Mouse (Mus musculus) mouse embryonic stem cell (cell line): ENCODE data around the gene Nsdhl.

Source experiments
- in situ Hi-C, 2 experiments: fragments of 300-500 bp; cut with MboI; formaldehyde crosslinking; loops; 1 replicate in 1 of 2; 3 replicates in 1 of 2; pipeline ENCODE4 v1.14.3; 2019 to 2020; ENCODE audit warnings: low sequenced_read_pairs in 2 of 2, low pct_unique_long_range_greater_than_20kb in 1 of 2, mixed read lengths in 1 of 2; ENCODE audit not compliant: unreplicated experiment in 1 of 2

Gene Nsdhl

GRCm38 (mm10) chrX:72990581-72990980 lies 72.2 kb downstream of the Nsdhl start:
- in situ Hi-C loops, result no loop called here

GRCm38 (mm10) chrX:72992291-72992919 lies 74.0 kb downstream of the Nsdhl start:
- in situ Hi-C loops, result no loop called here

GRCm38 (mm10) chrX:72995542-72995941 lies 77.2 kb downstream of the Nsdhl start:
- in situ Hi-C loops, result no loop called here

GRCm38 (mm10) chrX:73003110-73003509 lies 84.8 kb downstream of the Nsdhl start:
- in situ Hi-C loops, result loop anchor here (25.0 kb wide), 3 partner anchors 334 to 659 kb away; partner anchors contain the start of genes Gm45015 (in 1 of the 2), Pnck (in 1 of the 2), Slc6a8 (in 1 of the 2) and Trex2 (in 1 of the 2)

GRCm38 (mm10) chrX:73005678-73006077 lies 87.3 kb downstream of the Nsdhl start:
- in situ Hi-C loops, result loop anchor here (25.0 kb wide), 3 partner anchors 332 to 657 kb away; partner anchors contain the start of genes Gm45015 (in 1 of the 2), Pnck (in 1 of the 2), Slc6a8 (in 1 of the 2) and Trex2 (in 1 of the 2)

- in situ Hi-C loops, result loop anchor here (25.0 kb wide), 3 partner anchors 329 to 654 kb away; partner anchors contain the start of genes Gm45015 (in 1 of the 2), Pnck (in 1 of the 2), Slc6a8 (in 1 of the 2) and Trex2 (in 1 of the 2)
Observed at GRCm38 (mm10) chrX:73007597-73008479, 89.5 kb downstream of the Nsdhl start.
